Mouse (Mus musculus): ENCODE data around the gene Usp53.
"Not testable (repeated sequence)": the region's sequence is repeated elsewhere in the genome, so short reads cannot be mapped to it uniquely, and the experiment has no call there.

The Usp53 gene

GRCm38 (mm10) chr3:122950129-122950528 lies 34.2 kb downstream of the Usp53 start:
- DNase-seq (ENCODE audit: low read depth, low spot score), result no peak

GRCm38 (mm10) chr3:122943387-122943890 lies 40.9 kb downstream of the Usp53 start:
- DNase-seq (ENCODE audit: low read depth, low spot score), result no peak

- DNase-seq (ENCODE audit: low read depth, low spot score), result no peak
Measured at GRCm38 (mm10) chr3:122939215-122939614, 45.1 kb downstream of the Usp53 start.

GRCm38 (mm10) chr3:122937176-122937575 lies 47.1 kb downstream of the Usp53 start:
- not testable (repeated sequence) for DNase-seq (ENCODE audit: low read depth, low spot score)

- DNase-seq (ENCODE audit: low read depth, low spot score), result no peak
Measured at GRCm38 (mm10) chr3:122932466-122932865, 51.8 kb downstream of the Usp53 start.

- DNase-seq (ENCODE audit: low read depth, low spot score), result peak; percentile 73
Measured at GRCm38 (mm10) chr3:122929723-122930122, 54.6 kb downstream of the Usp53 start.

- peak; percentile 88 for DNase-seq (ENCODE audit: low read depth, low spot score)
Measured at GRCm38 (mm10) chr3:122924009-122924914, 60.0 kb downstream of the Usp53 start, which contains the start of gene 1810037I17Rik. 1810037I17Rik (plus strand) TSS chr3:122924203.

- DNase-seq (ENCODE audit: low read depth, low spot score), result no peak
Measured at GRCm38 (mm10) chr3:122923147-122923546, 61.2 kb downstream of the Usp53 start.

GRCm38 (mm10) chr3:122921676-122922527 lies 62.4 kb downstream of the Usp53 start:
- DNase-seq (ENCODE audit: low read depth, low spot score), result no peak

- no peak for DNase-seq (ENCODE audit: low read depth, low spot score)
Measured at GRCm38 (mm10) chr3:122920572-122921435, 63.5 kb downstream of the Usp53 start.

GRCm38 (mm10) chr3:122919260-122919659 lies 65.0 kb downstream of the Usp53 start, which contains the start of gene Gm10959:
Gm10959 (minus strand) TSS chr3:122919360.
- no peak for DNase-seq (ENCODE audit: low read depth, low spot score)

GRCm38 (mm10) chr3:122918672-122919071 lies 65.6 kb downstream of the Usp53 start:
- no peak for DNase-seq (ENCODE audit: low read depth, low spot score)

GRCm38 (mm10) chr3:122916191-122916680 lies 68.1 kb downstream of the Usp53 start:
- no peak for DNase-seq (ENCODE audit: low read depth, low spot score)

- DNase-seq (ENCODE audit: low read depth, low spot score), result no peak
Measured at GRCm38 (mm10) chr3:122915493-122915892, 68.8 kb downstream of the Usp53 start.

- no peak for DNase-seq (ENCODE audit: low read depth, low spot score)
Measured at GRCm38 (mm10) chr3:122907841-122908240, 76.5 kb downstream of the Usp53 start.

- DNase-seq (ENCODE audit: low read depth, low spot score), result peak; percentile 35
Measured at GRCm38 (mm10) chr3:122903746-122904433, 80.4 kb downstream of the Usp53 start.

GRCm38 (mm10) chr3:122898254-122898653 lies 86.1 kb downstream of the Usp53 start:
- DNase-seq (ENCODE audit: low read depth, low spot score), result no peak

- no peak for DNase-seq (ENCODE audit: low read depth, low spot score)
Measured at GRCm38 (mm10) chr3:122895189-122895731, 89.0 kb downstream of the Usp53 start.

GRCm38 (mm10) chr3:122894772-122895171 lies 89.5 kb downstream of the Usp53 start, which contains the start of gene Fabp2:
Fabp2 (plus strand) TSS chr3:122895072.
- no peak for DNase-seq (ENCODE audit: low read depth, low spot score)

GRCm38 (mm10) chr3:122888371-122888819 lies 95.9 kb downstream of the Usp53 start:
- DNase-seq (ENCODE audit: low read depth, low spot score), result no peak

All from telencephalon, adult 2 months (tissue).